Mouse (Mus musculus) C2C12 (cell line): ENCODE results near the gene Nxn.

Source experiments
- CEBPB ChIP-seq: IDR thresholded peaks from one replicate; pipeline ENCODE4 v1.6.1; 2011; ENCODE audit warnings: low read depth, mild to moderate bottlenecking, control low read depth, moderate library complexity
- CTCF ChIP-seq: IDR thresholded peaks from one replicate; pipeline ENCODE4 v1.5.1; 2011; ENCODE audit not compliant: control insufficient read depth, insufficient read depth, insufficient read length
- FOSL1 ChIP-seq: IDR thresholded peaks from one replicate; pipeline ENCODE4 v1.8.0; 2011; ENCODE audit warnings: mild to moderate bottlenecking, low read length; ENCODE audit not compliant: poor library complexity, insufficient read depth, severe bottlenecking
- MAX ChIP-seq: IDR thresholded peaks from one replicate; pipeline ENCODE4 v1.6.1; 2011; ENCODE audit warnings: mild to moderate bottlenecking, control low read depth
- MYOD1 ChIP-seq: IDR thresholded peaks from one replicate; pipeline ENCODE4 v1.6.1; 2011; ENCODE audit warnings: low read depth; ENCODE audit not compliant: control insufficient read depth, insufficient read length
- MYOG ChIP-seq: IDR thresholded peaks from one replicate; pipeline ENCODE4 v1.6.1; 2011; ENCODE audit not compliant: control insufficient read depth, insufficient read length; ENCODE audit errors: extremely low read depth
- USF1 ChIP-seq: IDR thresholded peaks from one replicate; pipeline ENCODE4 v1.6.1; 2011; ENCODE audit warnings: low read depth, mild to moderate bottlenecking, control low read depth, moderate library complexity

- TF ChIP-seq CTCF (peak; percentile 95), CEBPB (no peak), FOSL1 (no peak), MAX (peak; percentile 83), MYOG (no peak), USF1 (no peak), MYOD1 (no peak)
Observed at GRCm38 (mm10) chr11:76217390-76217800, 181.5 kb downstream of the Nxn start, which contains the start of the genes Dbil5 and Gemin4.
